Mouse (Mus musculus): ENCODE results near the gene Traf3ip3. TPM values are rescaled to one million over a fixed set of nuclear protein-coding genes. Genes with fewer than 3 reads are reported as not detected.

The Traf3ip3 gene
- polyA plus RNA-seq, 1 experiment from 2014 or later: 3.2 TPM

GRCm38 (mm10) chr1:193173810-193174129 lies 27.7 kb downstream of the Traf3ip3 start:
- H3K27ac ChIP-seq (ENCODE audit: low read depth, low read length): peak overlapping the region; percentile 54
- peak overlapping the region; percentile 68 for H3K4me2 ChIP-seq (replicated peaks; ENCODE audit: low read depth)
- ATAC-seq: peak; percentile 44; the same call in 1 of the 2 replicates
- peak overlapping the region; percentile 71 for H3K4me3 ChIP-seq (ENCODE audit: low read depth, low read length)
- no peaks in the 10 kb centered on the region for H3K27me3 ChIP-seq (replicated peaks; ENCODE audit: control insufficient read depth, insufficient read depth, low read length)
- H3K36me3 ChIP-seq (ENCODE audit: control insufficient read depth, insufficient read depth): no peaks in the 10 kb centered on the region; the same call in 1 of the 2 replicates
- no peak for TF ChIP-seq CTCF (IDR thresholded peaks at IDR 0.05; ENCODE audit: low read depth)
- H3K9ac ChIP-seq (ENCODE audit: low read depth, low read length): peak overlapping the region; percentile 45
- WGBS: 10% methylated on average over 9 of the region's 9 CpGs
- H3K4me1 ChIP-seq (replicated peaks; ENCODE audit: control insufficient read depth, insufficient read depth, low read length): peaks cover 10% of the 10 kb centered on the region; the same call in 1 of the 2 replicates
- no peaks in the 10 kb centered on the region for H3K9me3 ChIP-seq (ENCODE audit: control insufficient read depth)

GRCm38 (mm10) chr1:193172991-193173809 lies 28.3 kb downstream of the Traf3ip3 start:
- Histone ChIP-seq H3K4me3 (ENCODE audit: low read depth, low read length) (peak overlapping the region; percentile 71), H3K36me3 (ENCODE audit: control insufficient read depth, insufficient read depth) (peaks cover 4% of the 10 kb centered on the region; the same call in 1 of the 2 replicates), H3K9me3 (ENCODE audit: control insufficient read depth) (no peaks in the 10 kb centered on the region), H3K27me3 (replicated peaks; ENCODE audit: control insufficient read depth, insufficient read depth, low read length) (no peaks in the 10 kb centered on the region), H3K4me2 (replicated peaks; ENCODE audit: low read depth) (peak overlapping the region; percentile 68), H3K27ac (ENCODE audit: low read depth, low read length) (peak overlapping the region; percentile 54), H3K4me1 (replicated peaks; ENCODE audit: control insufficient read depth, insufficient read depth, low read length) (peaks cover 9% of the 10 kb centered on the region; the same call in 1 of the 2 replicates), H3K9ac (ENCODE audit: low read depth, low read length) (peak overlapping the region; percentile 45)
- under 1% methylated on average over 48 of the region's 48 CpGs for WGBS
- peak; percentile 95 for ATAC-seq
- peak; percentile 32 for TF ChIP-seq CTCF (IDR thresholded peaks at IDR 0.05; ENCODE audit: low read depth)

GRCm38 (mm10) chr1:193169856-193170255 lies 31.6 kb downstream of the Traf3ip3 start:
- H3K27me3 ChIP-seq (replicated peaks; ENCODE audit: control insufficient read depth, insufficient read depth, low read length): no peaks in the 10 kb centered on the region
- no peak overlapping the region for H3K4me2 ChIP-seq (replicated peaks; ENCODE audit: low read depth)
- H3K9ac ChIP-seq (ENCODE audit: low read depth, low read length): no peak overlapping the region
- H3K27ac ChIP-seq (ENCODE audit: low read depth, low read length): peak overlapping the region; percentile 0; the same call in 1 of the 2 replicates
- peaks cover 5% of the 10 kb centered on the region; the same call in 1 of the 2 replicates for H3K4me1 ChIP-seq (replicated peaks; ENCODE audit: control insufficient read depth, insufficient read depth, low read length)
- H3K4me3 ChIP-seq (ENCODE audit: low read depth, low read length): no peak overlapping the region
- ATAC-seq: peak; percentile 65
- TF ChIP-seq CTCF (IDR thresholded peaks at IDR 0.05; ENCODE audit: low read depth): no peak
- WGBS: 32% methylated on average over 2 of the region's 2 CpGs
- H3K36me3 ChIP-seq (ENCODE audit: control insufficient read depth, insufficient read depth): peaks cover 29% of the 10 kb centered on the region
- H3K9me3 ChIP-seq (ENCODE audit: control insufficient read depth): no peaks in the 10 kb centered on the region

- TF ChIP-seq CTCF (IDR thresholded peaks at IDR 0.05; ENCODE audit: low read depth): no peak
- H3K4me1 ChIP-seq (replicated peaks; ENCODE audit: control insufficient read depth, insufficient read depth, low read length): peaks cover 3% of the 10 kb centered on the region; the same call in 1 of the 2 replicates
- 72% methylated on average over 7 of the region's 7 CpGs for WGBS
- H3K9ac ChIP-seq (ENCODE audit: low read depth, low read length): no peak overlapping the region
- H3K27ac ChIP-seq (ENCODE audit: low read depth, low read length): no peak overlapping the region
- H3K9me3 ChIP-seq (ENCODE audit: control insufficient read depth): no peaks in the 10 kb centered on the region
- no peak for ATAC-seq
- H3K4me2 ChIP-seq (replicated peaks; ENCODE audit: low read depth): no peak overlapping the region
- H3K27me3 ChIP-seq (replicated peaks; ENCODE audit: control insufficient read depth, insufficient read depth, low read length): no peaks in the 10 kb centered on the region
- H3K4me3 ChIP-seq (ENCODE audit: low read depth, low read length): no peak overlapping the region
- H3K36me3 ChIP-seq (ENCODE audit: control insufficient read depth, insufficient read depth): peaks cover 34% of the 10 kb centered on the region
Observed at GRCm38 (mm10) chr1:193169228-193169627, 32.3 kb downstream of the Traf3ip3 start.

GRCm38 (mm10) chr1:193167746-193168145 lies 33.8 kb downstream of the Traf3ip3 start, which contains the start of gene A130010J15Rik:
TSS of gene A130010J15Rik (plus strand) at chr1:193168046.
- WGBS: 83% methylated on average over 3 of the region's 3 CpGs
- H3K4me1 ChIP-seq (replicated peaks; ENCODE audit: control insufficient read depth, insufficient read depth, low read length): no peaks in the 10 kb centered on the region
- H3K27me3 ChIP-seq (replicated peaks; ENCODE audit: control insufficient read depth, insufficient read depth, low read length): no peaks in the 10 kb centered on the region
- no peak for TF ChIP-seq CTCF (IDR thresholded peaks at IDR 0.05; ENCODE audit: low read depth)
- no peak for ATAC-seq
- H3K4me2 ChIP-seq (replicated peaks; ENCODE audit: low read depth): no peak within 1 kb of the TSS
- no peak within 1 kb of the TSS for H3K9ac ChIP-seq (ENCODE audit: low read depth, low read length)
- peaks cover 42% of the 10 kb centered on the region for H3K36me3 ChIP-seq (ENCODE audit: control insufficient read depth, insufficient read depth)
- H3K9me3 ChIP-seq (ENCODE audit: control insufficient read depth): no peaks in the 10 kb centered on the region
- no peak within 1 kb of the TSS for H3K4me3 ChIP-seq (ENCODE audit: low read depth, low read length)
- no peak within 1 kb of the TSS for H3K27ac ChIP-seq (ENCODE audit: low read depth, low read length)

GRCm38 (mm10) chr1:193160317-193161032 lies 41.0 kb downstream of the Traf3ip3 start:
- Histone ChIP-seq H3K27me3 (replicated peaks; ENCODE audit: control insufficient read depth, insufficient read depth, low read length) (no peaks in the 10 kb centered on the region), H3K27ac (ENCODE audit: low read depth, low read length) (no peak overlapping the region; the same call in 1 of the 2 replicates), H3K9me3 (ENCODE audit: control insufficient read depth) (no peaks in the 10 kb centered on the region), H3K4me3 (ENCODE audit: low read depth, low read length) (no peak overlapping the region), H3K4me2 (replicated peaks; ENCODE audit: low read depth) (peak overlapping the region; percentile 70), H3K36me3 (ENCODE audit: control insufficient read depth, insufficient read depth) (peaks cover 35% of the 10 kb centered on the region), H3K4me1 (replicated peaks; ENCODE audit: control insufficient read depth, insufficient read depth, low read length) (peaks cover 7% of the 10 kb centered on the region; the same call in 1 of the 2 replicates), H3K9ac (ENCODE audit: low read depth, low read length) (no peak overlapping the region)
- ATAC-seq: peak; percentile 83
- TF ChIP-seq CTCF (IDR thresholded peaks at IDR 0.05; ENCODE audit: low read depth): no peak
- 10% methylated on average over 18 of the region's 18 CpGs for WGBS

All from intestine, postnatal 0 days (tissue).